Mouse (Mus musculus) lung, adult 10 weeks (tissue): ENCODE measurements around the gene G430095P16Rik. TPM values are rescaled to one million over a fixed set of nuclear protein-coding genes. Genes with fewer than 3 reads are reported as not detected.

ENCODE experiments used
- polyA plus RNA-seq: library from polyadenylated mRNA; stranded (reverse); fragments of 350-450 nt; fragmentation: Illumina TruSeq; extraction: RNeasy Lipid Tissue Mini Kit (QIAGEN cat#74804); gene quantifications from one replicate; pipeline ENCODE4 v1.2.3, GENCODE M21; 2014; ENCODE audit warnings: low read depth, low replicate concordance; ENCODE audit not compliant: insufficient read depth

Gene G430095P16Rik
- 2.9 TPM for polyA plus RNA-seq

DNA sequence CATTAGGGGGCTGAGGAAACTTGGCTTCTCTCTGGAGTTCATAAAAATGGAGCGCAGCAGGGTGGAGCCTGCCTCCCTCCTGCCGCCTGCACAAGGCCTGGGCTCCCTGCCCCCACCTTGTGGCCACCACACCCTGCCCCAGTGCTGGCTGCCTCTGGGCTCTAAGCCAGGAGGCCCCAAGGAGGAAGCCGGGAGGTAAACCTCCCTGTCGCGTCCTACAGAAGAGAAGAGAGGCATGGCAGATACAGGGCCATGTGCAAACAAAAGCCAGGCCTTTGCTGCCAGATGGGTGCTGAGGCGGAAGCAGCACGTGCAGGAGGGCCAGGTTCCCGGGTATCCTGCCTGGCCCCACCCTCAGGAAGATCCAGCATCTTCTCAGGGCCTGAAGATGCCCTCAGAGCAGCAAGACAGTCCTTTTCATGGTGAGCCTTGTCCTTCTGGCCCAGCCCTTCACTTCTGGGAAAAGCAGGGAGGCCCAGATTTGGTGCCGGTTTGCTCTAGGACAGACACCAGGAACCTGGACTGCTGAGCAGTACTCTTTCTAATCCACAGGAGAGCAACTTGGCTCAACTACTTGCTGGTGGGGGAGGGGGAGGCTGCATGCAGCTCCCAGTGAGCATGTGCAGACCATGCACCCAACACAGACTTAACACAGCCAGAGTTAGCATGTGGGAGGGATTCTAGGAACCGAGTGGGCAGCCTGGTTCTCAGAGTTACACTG lies at the start of gene G430095P16Rik:
TSS of gene G430095P16Rik (plus strand) at position 158 of the 721 bp plus-strand sequence.

DNA sequence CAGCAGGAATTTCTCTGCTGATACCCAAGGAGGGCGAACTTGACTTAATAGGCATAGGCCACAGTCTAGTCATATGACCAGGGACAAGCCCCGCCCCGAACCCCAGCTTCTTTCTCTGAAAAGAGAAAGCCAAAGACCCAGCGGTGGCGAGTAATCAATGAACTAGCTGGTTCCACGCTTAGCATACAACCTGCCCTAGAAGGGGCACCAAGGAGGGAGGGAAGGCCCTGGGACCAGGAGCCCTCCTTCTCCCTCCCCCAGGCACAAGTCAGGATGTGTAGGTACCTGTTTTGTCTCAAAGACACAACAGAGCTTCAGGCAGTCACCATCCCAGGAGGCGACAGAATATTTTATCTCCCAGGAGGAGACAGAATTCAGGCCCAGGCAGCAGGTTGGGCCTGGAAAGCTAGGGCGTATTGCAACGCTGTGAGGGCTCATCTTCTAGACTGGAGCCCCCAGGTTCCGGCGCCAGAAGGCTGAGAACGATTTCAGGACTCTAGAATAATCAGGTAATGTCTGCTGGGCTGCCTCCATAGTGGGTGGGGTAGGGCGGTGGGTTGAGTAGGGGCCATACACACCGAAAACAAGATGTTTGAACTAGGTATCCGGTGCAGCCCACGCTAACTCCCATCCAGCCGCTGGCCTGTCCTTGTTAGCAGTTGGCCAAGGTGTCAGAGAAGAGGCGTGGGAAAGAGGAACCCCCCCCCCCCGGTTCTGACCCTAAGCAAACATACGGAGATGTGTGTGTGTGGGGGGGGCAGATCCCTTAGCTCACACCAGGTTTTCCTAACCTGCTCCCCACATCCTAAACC lies 36.4 kb upstream of the G430095P16Rik start, which contains the start of gene Trmt1:
TSS of gene Trmt1 (plus strand) at position 117 of the 812 bp plus-strand sequence.

GRCm38 (mm10) chr8:84687705-84688100 lies 35.1 kb upstream of the G430095P16Rik start, which contains the start of gene Nacc1:
Nacc1 (minus strand) TSS chr8:84687862.

DNA sequence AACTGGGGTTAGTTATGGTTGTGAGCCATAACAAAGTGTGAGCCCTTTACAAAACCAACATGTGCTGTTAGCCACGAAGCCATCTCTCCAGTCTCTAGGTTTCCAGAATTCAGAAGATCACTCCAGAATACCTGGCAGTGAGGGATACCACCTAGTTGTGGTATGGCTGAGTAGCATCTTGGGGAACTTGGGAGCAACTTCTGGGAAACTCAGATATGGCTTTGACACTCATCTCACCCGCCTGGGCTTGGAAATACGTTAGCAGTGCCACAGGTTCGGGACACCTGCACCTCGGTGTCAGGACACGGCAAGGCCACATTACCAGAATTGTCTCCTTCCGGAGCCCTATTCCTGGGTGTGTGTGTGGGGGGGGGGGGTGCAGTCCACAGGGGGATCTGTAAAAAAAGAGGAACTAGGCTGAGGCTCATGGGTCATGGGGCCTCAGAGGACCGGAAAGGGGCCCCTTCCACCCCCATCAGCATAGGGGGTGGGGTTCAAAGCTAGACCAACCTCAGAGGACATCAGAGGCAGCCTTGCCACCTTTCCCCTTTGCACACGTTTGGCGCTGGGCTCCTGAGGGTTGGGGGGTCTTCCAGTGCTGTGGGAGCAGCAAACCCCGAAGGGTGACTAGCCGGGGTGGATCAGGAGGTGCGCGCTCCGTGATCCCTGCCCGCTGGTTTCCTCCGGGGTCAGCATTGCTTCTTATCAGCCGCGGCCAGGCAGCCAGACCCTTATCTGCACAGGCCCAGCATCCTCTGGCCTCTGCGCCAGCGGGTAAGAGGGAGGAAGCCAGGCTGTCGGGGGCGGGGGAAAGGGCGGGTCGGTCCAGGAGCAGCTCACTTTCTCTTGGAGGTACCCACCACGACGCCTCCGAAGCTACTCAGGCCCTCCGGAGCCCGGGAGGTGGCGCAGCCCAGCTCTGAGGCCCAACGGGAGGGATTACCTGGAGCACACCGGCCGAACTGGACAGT lies 21.6 kb upstream of the G430095P16Rik start, which contains the start of gene Lyl1:
TSS of gene Lyl1 (plus strand) at position 517 of the 971 bp plus-strand sequence.

Other genes starting within 250 kb of the G430095P16Rik start
- 78.5 TPM for gene Ier2, start 60.2 kb upstream of the G430095P16Rik start, polyA plus RNA-seq
- 35.5 TPM for gene Trmt1, start 36.7 kb upstream of the G430095P16Rik start, polyA plus RNA-seq
- 19.5 TPM for gene Nacc1, start 35.1 kb upstream of the G430095P16Rik start, polyA plus RNA-seq
- gene Lyl1, start 21.6 kb upstream of the G430095P16Rik start, polyA plus RNA-seq: 11.6 TPM
- gene Nfix, start 77.3 kb downstream of the G430095P16Rik start, polyA plus RNA-seq: 17.5 TPM
- gene Dand5, start 99.8 kb downstream of the G430095P16Rik start, polyA plus RNA-seq: 6.1 TPM
- gene Gadd45gip1, start 108.5 kb downstream of the G430095P16Rik start, polyA plus RNA-seq: 12.6 TPM
- 43.6 TPM for gene Rad23a, start 117.7 kb downstream of the G430095P16Rik start, polyA plus RNA-seq
- 348 TPM for gene Calr, start 123.9 kb downstream of the G430095P16Rik start, polyA plus RNA-seq
- 20.7 TPM for gene Farsa, start 134.0 kb downstream of the G430095P16Rik start, polyA plus RNA-seq
- gene Syce2, start 149.1 kb downstream of the G430095P16Rik start, polyA plus RNA-seq: 6.5 TPM
- 19.6 TPM for gene Gcdh, start 170.9 kb downstream of the G430095P16Rik start, polyA plus RNA-seq
- gene Klf1, start 178.9 kb downstream of the G430095P16Rik start, polyA plus RNA-seq: 0.20 TPM
- gene Dnase2a, start 185.6 kb downstream of the G430095P16Rik start, polyA plus RNA-seq: 28.2 TPM
- gene Mast1, start 214.4 kb downstream of the G430095P16Rik start, polyA plus RNA-seq: 0.09 TPM
- not detected for gene Rtbdn, start 224.0 kb downstream of the G430095P16Rik start, polyA plus RNA-seq
- gene Gm49661, start 246.4 kb downstream of the G430095P16Rik start, polyA plus RNA-seq: not detected
- gene Prdx2, start 246.6 kb downstream of the G430095P16Rik start, polyA plus RNA-seq: 256 TPM
- 36.8 TPM for gene Rnaseh2a, start 246.8 kb downstream of the G430095P16Rik start, polyA plus RNA-seq